Mouse (Mus musculus) lung, adult 2 months (tissue): ENCODE results near the gene Stkld1.

Experiments
- CTCF ChIP-seq: fragments of 200-500 bp; IDR thresholded peaks from 2 replicates; pipeline ENCODE4 v1.5.1; 2011; ENCODE audit warnings: mild to moderate bottlenecking, low read length, control low read depth; ENCODE audit not compliant: insufficient read depth
- POLR2A ChIP-seq: fragments of 200-500 bp; IDR thresholded peaks from 2 replicates; pipeline ENCODE4 v1.6.1; 2011; ENCODE audit warnings: low read depth, mild to moderate bottlenecking, control low read depth, low read length, borderline replicate concordance; ENCODE audit errors: extremely low read depth

GRCm38 (mm10) chr2:26906431-26906830, 27.4 kb upstream of the Stkld1 start:
- TF ChIP-seq CTCF (no peak), POLR2A (no peak)
